Mouse (Mus musculus) forebrain, embryonic 10.5 days (tissue): Measurements from ENCODE around the gene Unc13b. TPM values are rescaled to one million over a fixed set of nuclear protein-coding genes. Genes with fewer than 3 reads are reported as not detected.

Experiments
- DNase-seq: peaks from one replicate; pipeline ENCODE4 v3.0.0-alpha.2; 2017; ENCODE audit warnings: low spot score; ENCODE audit errors: extremely low spot score
- H3K27ac ChIP-seq: fragments of 300-500 bp; sonication (generic); 2 replicates; pipeline ENCODE4 v1.5.1; 2016; ENCODE audit warnings: mild to moderate bottlenecking
- H3K27me3 ChIP-seq: fragments of 300-500 bp; sonication (generic); 2 replicates; pipeline ENCODE4 v1.6.1; 2016; ENCODE audit warnings: mild to moderate bottlenecking; ENCODE audit not compliant: poor library complexity, severe bottlenecking
- H3K36me3 ChIP-seq: fragments of 300-500 bp; sonication (generic); replicated peaks from 2 replicates; pipeline ENCODE4 v1.6.1; 2016; ENCODE audit warnings: mild to moderate bottlenecking, moderate library complexity
- H3K4me1 ChIP-seq: fragments of 300-500 bp; sonication (generic); 2 replicates; pipeline ENCODE4 v1.6.1; 2016
- H3K4me3 ChIP-seq: fragments of 300-500 bp; sonication (generic); 2 replicates; pipeline ENCODE4 v1.5.1; 2016; ENCODE audit warnings: mild to moderate bottlenecking, moderate library complexity
- H3K9me3 ChIP-seq: fragments of 300-500 bp; sonication (generic); 2 replicates; pipeline ENCODE4 v1.6.1; 2016; ENCODE audit warnings: mild to moderate bottlenecking, moderate library complexity
- WGBS: fragments of 180-500 bp; shearing (Covaris S2); methylation state at CpG from one replicate; pipeline ENCODE4 v1.1.7; 2016; 5-methylcytosine and 5-hydroxymethylcytosine counted together
- polyA plus RNA-seq: library from polyadenylated mRNA; unstranded; fragments of >200 nt; fragmentation: Nextera tagmentation; extraction: Ambion mirVana; gene quantifications from 2 replicates; pipeline ENCODE4 v1.2.1, GENCODE M21; 2016

Unc13b gene
- polyA plus RNA-seq, 1 experiment from 2014 or later, result 11.6 TPM

DNA sequence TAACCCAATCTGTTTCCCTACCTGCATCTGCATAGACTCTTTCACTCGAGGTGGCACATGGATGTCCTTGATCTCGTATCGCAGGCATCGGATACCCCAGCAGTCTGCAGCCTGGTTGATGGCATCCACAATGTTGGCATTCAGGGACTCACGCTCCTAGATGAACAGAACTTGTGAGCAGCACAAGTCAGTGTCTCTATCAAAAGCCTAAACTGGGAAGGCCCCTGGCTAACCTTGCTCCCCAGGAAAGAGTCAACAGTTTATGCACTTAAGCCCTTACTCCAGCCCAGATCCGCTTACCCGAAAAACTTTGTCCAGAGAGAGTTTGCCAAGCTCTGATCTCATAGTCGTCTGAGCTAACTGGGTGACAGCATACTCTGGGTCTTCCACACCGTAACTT, 29.0 kb upstream of the Unc13b start:
- 96% methylated on average over 9 of the region's 9 CpGs for WGBS
- Histone ChIP-seq H3K27ac (no peak overlapping the region), H3K27me3 (no peaks in the 10 kb centered on the region), H3K36me3 (peaks cover 61% of the 10 kb centered on the region), H3K4me1 (peaks cover 38% of the 10 kb centered on the region), H3K9me3 (no peaks in the 10 kb centered on the region), H3K4me3 (peak overlapping the region; percentile 87)
- DNase-seq, result no peak

DNA sequence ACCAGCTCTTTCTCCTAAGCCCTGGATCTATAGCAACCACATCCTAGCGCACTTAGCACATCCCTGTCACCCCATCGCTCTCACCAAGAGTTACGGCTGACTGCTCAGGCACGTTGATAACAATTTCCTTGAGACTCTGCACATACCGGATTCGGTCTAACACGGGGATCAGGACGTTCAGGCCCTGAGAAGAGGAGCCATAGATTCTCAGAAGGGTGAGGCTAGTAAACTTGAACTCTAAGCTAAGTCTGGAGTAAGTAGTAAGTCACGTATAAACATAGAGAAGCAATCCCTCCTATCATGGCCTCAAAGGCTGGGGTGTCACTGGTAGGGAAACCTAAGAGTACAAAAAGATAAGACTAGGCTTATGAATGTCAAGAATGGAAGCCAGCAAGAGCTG, 28.4 kb upstream of the Unc13b start:
- Histone ChIP-seq H3K27ac (peak overlapping the region; percentile 96), H3K9me3 (no peaks in the 10 kb centered on the region), H3K4me3 (peak overlapping the region; percentile 87), H3K36me3 (peaks cover 67% of the 10 kb centered on the region), H3K27me3 (no peaks in the 10 kb centered on the region), H3K4me1 (peaks cover 33% of the 10 kb centered on the region)
- 86% methylated on average over 9 of the region's 9 CpGs for WGBS
- no peak for DNase-seq

DNA sequence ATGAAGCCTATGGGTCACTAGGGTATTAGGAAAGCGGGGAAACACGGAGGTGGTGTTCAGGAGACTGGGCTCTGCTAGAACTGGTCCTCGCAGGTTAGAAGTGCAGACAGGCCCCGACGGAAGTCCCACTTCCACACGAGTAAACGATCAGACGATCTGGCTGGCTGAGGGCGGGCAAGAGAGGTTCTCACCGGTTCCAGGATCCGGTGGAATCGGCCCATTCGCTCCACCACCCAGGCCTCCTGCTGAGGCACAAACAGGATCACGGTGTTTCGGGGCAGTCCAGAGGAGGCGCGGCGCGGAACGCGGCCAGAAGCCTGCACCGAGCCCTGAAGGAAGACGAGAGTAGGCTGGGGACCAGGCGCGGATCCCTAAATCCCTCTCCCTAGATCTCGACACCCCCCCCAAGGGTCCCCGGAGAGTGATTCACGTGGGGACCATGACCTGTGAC, 27.9 kb upstream of the Unc13b start:
- Histone ChIP-seq H3K27me3 (no peaks in the 10 kb centered on the region), H3K27ac (peak overlapping the region; percentile 96), H3K4me3 (peak overlapping the region; percentile 87), H3K36me3 (peaks cover 72% of the 10 kb centered on the region), H3K9me3 (no peaks in the 10 kb centered on the region), H3K4me1 (peaks cover 33% of the 10 kb centered on the region)
- DNase-seq, result no peak
- 1% methylated on average over 28 of the region's 28 CpGs for WGBS

DNA sequence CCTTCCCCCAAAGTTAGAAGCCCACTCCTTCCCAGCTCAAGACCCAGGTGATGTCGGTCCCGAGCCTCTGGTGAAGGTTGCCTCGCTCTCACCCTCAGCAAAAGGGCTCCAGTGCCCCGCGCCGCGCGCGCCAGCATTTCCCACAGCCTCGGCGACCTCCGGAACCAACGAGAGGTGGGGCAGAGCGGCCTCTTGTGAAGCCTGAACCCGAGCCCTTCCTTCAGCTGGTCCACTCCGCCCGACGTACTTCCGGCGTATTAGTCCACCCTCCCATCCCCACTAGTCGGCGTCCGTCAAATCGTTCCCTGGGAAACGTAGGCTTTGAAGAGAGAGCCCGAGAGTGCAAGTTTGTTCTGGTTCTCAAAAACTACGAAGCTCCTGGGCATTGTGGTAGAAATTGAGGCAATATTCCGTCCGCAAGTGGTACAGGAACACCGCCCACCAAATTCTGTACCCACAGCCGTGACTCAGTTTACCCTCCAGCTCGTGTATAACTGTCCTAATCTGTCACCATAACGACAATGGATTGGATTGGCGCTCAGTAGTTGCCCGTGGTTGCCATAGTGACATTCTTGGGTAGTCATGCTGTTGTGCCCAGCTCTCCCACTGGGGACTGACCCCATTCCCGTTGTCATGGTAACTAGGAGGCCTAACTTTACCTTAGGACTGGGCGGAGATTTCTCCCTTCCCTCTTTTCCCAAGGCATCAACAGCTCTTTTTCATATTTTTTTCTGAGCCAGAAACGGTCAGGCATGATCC, 27.3 kb upstream of the Unc13b start, which contains the start of gene Stoml2:
Gene Stoml2, minus strand, starts transcription at position 474 of the 759 bp plus-strand sequence.
- Histone ChIP-seq H3K27me3 (no peaks in the 10 kb centered on the region), H3K9me3 (no peaks in the 10 kb centered on the region), H3K36me3 (peaks cover 77% of the 10 kb centered on the region), H3K27ac (peak within 1 kb of the TSS; percentile 96), H3K4me1 (peaks cover 33% of the 10 kb centered on the region), H3K4me3 (peak within 1 kb of the TSS; percentile 87)
- under 1% methylated on average over 38 of the region's 38 CpGs for WGBS
- DNase-seq, result peak; percentile 92

DNA sequence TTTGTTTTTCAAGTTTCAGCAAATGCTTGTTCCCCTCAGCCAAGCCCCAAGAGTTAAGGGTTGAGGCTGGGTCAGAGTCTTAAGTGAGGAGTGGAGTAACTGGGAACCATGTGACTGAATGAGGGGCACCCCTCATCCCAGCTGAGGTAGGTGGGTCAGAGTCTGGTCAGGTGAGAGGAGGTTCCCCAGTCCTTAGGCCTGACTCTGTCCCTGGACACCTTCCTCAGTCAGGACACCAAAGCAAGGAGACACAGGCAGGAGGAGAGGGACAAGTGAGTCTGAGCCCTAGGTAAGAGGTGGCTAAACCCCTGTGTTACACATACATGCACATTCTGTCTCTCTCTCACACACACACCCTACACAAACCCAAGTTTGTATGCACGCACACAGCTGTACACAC, 26.3 kb upstream of the Unc13b start:
- H3K9me3 ChIP-seq, result no peaks in the 10 kb centered on the region
- DNase-seq, result no peak
- no peak overlapping the region for H3K4me3 ChIP-seq
- H3K4me1 ChIP-seq, result peaks cover 35% of the 10 kb centered on the region
- peak overlapping the region; percentile 96 for H3K27ac ChIP-seq
- H3K27me3 ChIP-seq, result no peaks in the 10 kb centered on the region
- H3K36me3 ChIP-seq, result peaks cover 74% of the 10 kb centered on the region
- 89% methylated on average over 1 of the region's 1 CpGs for WGBS

DNA sequence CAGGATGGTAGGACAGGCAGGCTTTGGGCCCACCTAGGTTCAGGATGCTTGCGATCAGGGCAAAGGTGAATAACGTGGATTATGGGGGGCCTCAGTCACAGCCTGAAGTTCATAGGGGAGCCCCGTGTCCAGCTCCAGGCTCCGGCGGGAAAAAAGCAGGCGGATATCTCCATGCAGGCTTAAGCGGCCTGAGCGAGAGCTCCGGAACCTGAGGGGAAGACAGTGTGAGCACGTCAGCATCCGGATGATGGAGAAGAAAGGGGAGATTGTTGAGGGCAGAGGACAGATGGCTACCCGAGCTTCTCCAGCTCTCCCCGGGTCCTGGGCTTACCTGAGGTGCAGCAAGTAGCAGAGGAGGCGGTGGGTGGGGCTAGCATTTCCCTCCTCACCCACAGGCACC, 25.3 kb upstream of the Unc13b start:
- Histone ChIP-seq H3K4me1 (peaks cover 43% of the 10 kb centered on the region), H3K36me3 (peaks cover 64% of the 10 kb centered on the region), H3K27me3 (no peaks in the 10 kb centered on the region), H3K9me3 (no peaks in the 10 kb centered on the region), H3K4me3 (no peak overlapping the region), H3K27ac (no peak overlapping the region)
- WGBS, result 89% methylated on average over 14 of the region's 14 CpGs
- DNase-seq, result no peak

DNA sequence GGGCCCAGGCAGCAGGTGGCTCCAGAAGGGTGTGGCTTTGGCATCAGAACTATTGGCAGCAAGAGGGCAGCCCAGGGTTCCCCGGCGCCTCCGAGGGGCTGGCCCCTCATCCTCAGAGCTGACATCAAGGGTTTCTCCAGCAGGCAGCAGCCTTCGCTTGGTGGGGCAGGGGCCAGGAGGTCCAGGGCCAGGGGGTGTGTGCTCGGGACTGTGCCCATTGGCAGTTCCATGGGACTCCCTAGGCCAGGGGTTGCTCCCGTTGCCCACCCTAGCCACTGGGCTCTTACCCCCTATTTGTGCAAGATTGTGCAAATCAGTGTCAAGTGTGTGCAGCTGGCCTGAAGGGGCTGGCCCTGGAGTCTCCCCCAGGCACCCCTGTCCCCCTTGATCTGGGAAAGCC, 22.9 kb upstream of the Unc13b start:
- no peaks in the 10 kb centered on the region for H3K9me3 ChIP-seq
- no peak for DNase-seq
- H3K36me3 ChIP-seq, result peaks cover 48% of the 10 kb centered on the region
- H3K27me3 ChIP-seq, result 0 out of 2 replicates have a peak, but pooled peaks cover 4% of the 10 kb centered on the region
- 0 out of 2 replicates have a peak overlapping the region, but pooled peaks have one; percentile 6 for H3K27ac ChIP-seq
- H3K4me1 ChIP-seq, result peaks cover 50% of the 10 kb centered on the region
- 89% methylated on average over 6 of the region's 6 CpGs for WGBS
- no peak overlapping the region for H3K4me3 ChIP-seq

DNA sequence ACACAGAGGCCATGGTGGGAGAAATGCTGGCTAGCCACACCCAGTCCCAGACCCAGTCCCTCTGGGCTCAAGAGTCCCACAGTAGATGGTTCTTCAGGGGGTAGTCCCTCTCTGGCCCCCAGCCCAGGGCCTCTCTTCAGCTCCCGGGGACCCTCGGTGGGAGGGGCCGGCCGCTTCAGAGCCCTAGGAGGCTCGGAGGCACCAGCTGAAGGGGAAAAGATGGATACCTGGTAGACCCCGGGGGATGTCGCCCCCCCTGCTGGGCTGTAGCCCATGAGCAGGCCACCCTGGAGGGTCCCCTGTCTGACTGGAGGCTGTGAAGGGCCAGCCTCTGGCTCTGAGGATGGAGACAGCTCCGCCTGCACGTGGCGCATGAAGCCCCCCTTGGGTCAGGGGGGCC, 22.4 kb upstream of the Unc13b start:
- Histone ChIP-seq H3K27ac (peak overlapping the region; percentile 6; the same call in 1 of the 2 replicates), H3K9me3 (no peaks in the 10 kb centered on the region), H3K4me3 (no peak overlapping the region), H3K27me3 (0 out of 2 replicates have a peak, but pooled peaks cover 4% of the 10 kb centered on the region), H3K4me1 (peaks cover 54% of the 10 kb centered on the region), H3K36me3 (peaks cover 48% of the 10 kb centered on the region)
- WGBS, result 88% methylated on average over 10 of the region's 10 CpGs
- no peak for DNase-seq

DNA sequence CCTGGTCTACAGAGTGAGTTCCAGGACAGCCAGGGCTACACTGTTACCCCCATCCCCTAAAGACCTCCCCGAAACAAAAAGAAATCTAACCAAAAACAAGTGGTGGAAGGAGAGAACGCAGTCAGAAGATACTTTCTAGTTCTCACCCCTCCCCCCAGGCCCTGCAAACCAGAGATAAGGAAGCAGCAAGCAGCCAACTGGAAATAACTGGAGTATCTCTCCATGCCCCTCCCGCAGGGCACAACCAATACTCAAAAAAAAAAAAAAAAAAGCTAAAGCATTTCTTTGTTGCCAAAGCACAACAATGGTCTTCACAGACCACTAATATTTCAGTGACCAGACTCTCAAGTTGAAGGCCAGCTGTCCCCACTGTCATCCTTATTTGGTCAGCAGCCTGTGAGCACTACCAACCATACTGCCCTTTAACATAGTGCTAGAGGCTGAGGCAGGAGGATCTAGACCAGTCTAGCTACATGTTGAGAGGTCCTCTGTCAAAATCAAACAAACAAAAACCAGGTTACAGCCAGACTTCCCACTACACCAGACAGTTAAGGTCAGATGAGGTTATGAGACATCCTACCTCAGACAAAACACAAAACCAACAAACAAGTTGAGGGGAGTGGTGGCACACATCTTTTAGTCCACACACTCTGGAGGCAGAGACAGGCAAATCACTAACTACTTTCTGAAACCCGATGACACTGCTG, 20.7 kb upstream of the Unc13b start:
- Histone ChIP-seq H3K27me3 (0 out of 2 replicates have a peak, but pooled peaks cover 4% of the 10 kb centered on the region), H3K27ac (0 out of 2 replicates have a peak overlapping the region, but pooled peaks have one; percentile 25), H3K36me3 (peaks cover 41% of the 10 kb centered on the region), H3K4me3 (no peak overlapping the region), H3K4me1 (peaks cover 45% of the 10 kb centered on the region), H3K9me3 (no peaks in the 10 kb centered on the region)
- DNase-seq, result no peak
- WGBS, result 73% methylated on average over 4 of the region's 4 CpGs

DNA sequence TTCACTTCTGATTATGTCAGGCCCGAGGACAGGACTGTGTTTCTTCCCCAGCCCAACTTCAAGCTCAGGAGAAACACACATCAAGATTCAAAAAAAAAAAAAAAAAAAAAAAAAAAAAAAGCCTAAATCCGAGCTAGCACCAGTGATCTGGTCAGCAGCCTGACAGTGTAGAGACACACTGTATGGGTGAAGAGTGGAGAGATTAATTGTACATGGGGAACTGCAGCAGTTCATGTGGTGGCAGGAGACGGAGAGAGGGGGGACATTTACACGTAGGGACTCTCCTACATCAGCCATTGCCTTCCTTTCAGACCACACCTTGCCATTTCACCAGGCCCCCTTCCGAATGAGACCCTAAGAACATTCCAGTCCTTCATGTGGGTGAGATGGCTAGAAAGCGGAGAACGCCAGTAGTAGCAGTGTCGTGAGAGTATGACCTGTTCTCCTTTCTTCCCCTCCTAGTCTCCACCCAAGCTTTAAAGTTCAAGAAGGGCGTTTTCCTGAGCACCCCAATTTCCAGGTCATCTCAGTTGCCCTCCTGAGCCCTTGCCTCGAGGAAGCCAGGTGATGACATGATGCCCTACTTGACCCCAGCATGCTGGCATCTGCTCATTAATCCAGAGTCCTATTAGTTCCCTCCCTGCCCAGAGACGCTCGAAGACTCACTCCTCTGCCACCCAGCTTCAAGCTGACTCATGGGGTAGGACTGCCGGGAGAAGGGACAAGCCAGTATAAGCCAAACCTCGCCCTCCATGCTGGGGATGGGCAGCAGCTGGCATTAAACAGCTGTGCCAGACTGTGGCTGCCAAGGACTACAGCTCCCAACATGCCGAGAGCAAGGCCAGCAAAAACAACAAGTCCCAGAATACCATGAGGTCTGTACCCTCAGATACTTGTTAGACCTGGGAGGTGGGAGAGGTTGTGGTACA, 19.9 kb upstream of the Unc13b start:
- peaks cover 53% of the 10 kb centered on the region for H3K4me1 ChIP-seq

DNA sequence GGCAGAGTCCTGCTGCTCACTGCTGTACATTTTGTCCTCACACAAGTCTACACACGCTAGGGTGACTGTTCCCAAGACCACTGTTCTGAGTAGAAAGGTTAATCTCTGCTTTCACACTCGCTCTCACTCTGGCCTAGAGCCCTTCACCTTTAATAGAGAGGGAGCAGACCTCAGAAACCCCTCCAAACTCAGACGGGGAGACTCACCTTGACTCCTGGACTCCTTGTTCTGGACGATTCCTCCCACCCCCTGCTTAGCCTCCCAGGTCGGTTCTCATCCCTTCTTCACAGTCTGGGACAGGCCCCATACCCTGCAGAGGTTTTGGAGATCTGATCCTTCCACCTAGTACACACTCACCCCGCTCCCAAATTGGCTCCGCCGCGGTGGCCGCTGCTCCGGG, 19.1 kb upstream of the Unc13b start:
- H3K36me3 ChIP-seq, result peaks cover 25% of the 10 kb centered on the region
- H3K4me3 ChIP-seq, result peak overlapping the region; percentile 78
- no peak for DNase-seq
- WGBS, result 2% methylated on average over 11 of the region's 11 CpGs
- 0 out of 2 replicates have a peak, but pooled peaks cover 4% of the 10 kb centered on the region for H3K27me3 ChIP-seq
- H3K27ac ChIP-seq, result peak overlapping the region; percentile 87
- H3K9me3 ChIP-seq, result no peaks in the 10 kb centered on the region
- H3K4me1 ChIP-seq, result peaks cover 61% of the 10 kb centered on the region

More for the DNA sequence above, 19.9 kb upstream of the Unc13b start:
- H3K36me3 ChIP-seq, result peaks cover 33% of the 10 kb centered on the region
- 64% methylated on average over 15 of the region's 15 CpGs for WGBS
- H3K9me3 ChIP-seq, result no peaks in the 10 kb centered on the region
- H3K27me3 ChIP-seq, result 0 out of 2 replicates have a peak, but pooled peaks cover 4% of the 10 kb centered on the region
- DNase-seq, result no peak
- peak overlapping the region; percentile 78 for H3K4me3 ChIP-seq
- H3K27ac ChIP-seq, result peak overlapping the region; percentile 87

DNA sequence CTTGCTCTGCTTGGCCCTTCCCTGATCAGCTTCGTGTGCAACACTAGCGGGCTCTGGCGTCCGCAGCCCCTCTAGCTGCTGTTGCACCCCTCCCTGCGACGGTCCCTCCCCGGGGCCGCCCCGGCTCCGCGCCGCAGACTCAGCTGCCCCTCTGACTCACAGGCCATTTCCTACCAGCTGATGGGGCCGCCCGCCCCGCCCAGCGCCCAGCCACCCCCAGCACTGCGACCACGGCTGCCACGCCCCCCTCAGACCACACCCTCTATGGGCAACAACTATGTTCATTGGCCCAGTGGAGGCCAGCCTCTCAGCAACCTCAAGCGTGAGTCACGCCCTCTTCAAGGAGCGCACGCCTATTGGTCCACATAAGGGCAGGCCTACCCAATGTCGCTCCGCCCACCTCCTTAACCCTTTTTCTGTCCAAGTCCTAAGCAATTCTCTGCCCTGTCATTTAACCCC, 18.6 kb upstream of the Unc13b start:
- peaks cover 66% of the 10 kb centered on the region for H3K4me1 ChIP-seq
- H3K27me3 ChIP-seq, result 0 out of 2 replicates have a peak, but pooled peaks cover 4% of the 10 kb centered on the region
- H3K27ac ChIP-seq, result peak overlapping the region; percentile 87
- peaks cover 20% of the 10 kb centered on the region for H3K36me3 ChIP-seq
- 0% methylated on average over 25 of the region's 25 CpGs for WGBS
- peak overlapping the region; percentile 78 for H3K4me3 ChIP-seq
- DNase-seq, result peak; percentile 95
- no peaks in the 10 kb centered on the region for H3K9me3 ChIP-seq
